Mouse (Mus musculus) adrenal gland, postnatal 25 days (tissue): Measurements from ENCODE around the gene Arg1. TPM values are rescaled to one million over a fixed set of nuclear protein-coding genes. Genes with fewer than 3 reads are reported as not detected.

Source experiments
- DNase-seq: peaks from one replicate; pipeline ENCODE4 v3.0.0; 2021; ENCODE audit warnings: mixed read lengths
- long read RNA-seq: library from polyadenylated mRNA; stranded (forward); transcript quantifications from one replicate; pipeline ENCODE4 v2.0.0, GENCODE M21; 2021
- total RNA-seq: library from RNA; stranded (reverse); gene quantifications from 2 replicates; pipeline ENCODE4 v1.2.3, GENCODE M21; 2021

The Arg1 gene
- 9.6 TPM in 1 of 2 replicates, not detected in the other for total RNA-seq
- long read RNA-seq, transcript Arg1-203 (2 exons, 702 nt), result minor isoform, 5 of 1,640 reads
- long read RNA-seq, transcript Arg1-201 (8 exons, 1,477 nt), result major isoform, 1,586 of 1,640 reads
- long read RNA-seq, partial matches to known transcripts, result 15 of 1,640 reads
- long read RNA-seq, other reads (novel, unspliced or antisense), result 33 of 1,640 reads

DNA sequence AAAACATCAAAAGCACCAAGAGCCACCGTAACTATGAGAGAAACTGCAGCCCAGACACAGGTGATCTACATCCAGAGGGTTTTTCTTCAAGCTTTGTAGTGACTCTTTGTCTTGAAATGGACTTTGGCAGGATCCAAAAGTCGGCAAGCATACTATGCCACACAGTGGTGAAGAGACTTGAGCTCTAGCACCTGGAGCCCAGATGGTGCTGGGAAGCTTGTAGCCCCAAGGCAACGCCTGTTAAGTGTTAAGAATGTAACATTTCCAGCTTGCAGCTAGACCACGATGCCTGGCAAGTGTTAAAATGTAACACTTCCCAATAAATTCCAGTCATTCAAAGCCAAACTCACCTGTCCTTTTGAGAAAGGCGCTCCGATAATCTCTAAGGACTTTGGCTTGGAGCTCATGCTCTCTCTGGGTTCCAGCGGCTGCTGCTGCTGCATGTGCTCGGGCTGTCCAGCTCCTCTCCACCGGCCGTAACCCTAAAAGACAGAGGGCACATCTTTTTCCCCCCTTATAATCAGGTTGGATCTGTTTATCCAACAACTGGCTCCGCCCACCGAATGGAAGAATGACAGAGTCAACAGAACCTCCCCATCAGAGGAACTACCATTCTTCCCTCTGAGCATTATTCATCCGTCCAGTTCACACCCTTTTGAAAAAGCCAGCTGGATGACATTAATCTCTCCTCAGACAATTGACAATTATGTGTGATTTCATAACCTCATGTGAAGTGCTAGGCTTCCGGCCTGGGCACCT lies at the start of gene Arg1:
Arg1 (minus strand) TSS at position 523 of the 759 bp plus-strand sequence.
- DNase-seq, result no peak

DNA sequence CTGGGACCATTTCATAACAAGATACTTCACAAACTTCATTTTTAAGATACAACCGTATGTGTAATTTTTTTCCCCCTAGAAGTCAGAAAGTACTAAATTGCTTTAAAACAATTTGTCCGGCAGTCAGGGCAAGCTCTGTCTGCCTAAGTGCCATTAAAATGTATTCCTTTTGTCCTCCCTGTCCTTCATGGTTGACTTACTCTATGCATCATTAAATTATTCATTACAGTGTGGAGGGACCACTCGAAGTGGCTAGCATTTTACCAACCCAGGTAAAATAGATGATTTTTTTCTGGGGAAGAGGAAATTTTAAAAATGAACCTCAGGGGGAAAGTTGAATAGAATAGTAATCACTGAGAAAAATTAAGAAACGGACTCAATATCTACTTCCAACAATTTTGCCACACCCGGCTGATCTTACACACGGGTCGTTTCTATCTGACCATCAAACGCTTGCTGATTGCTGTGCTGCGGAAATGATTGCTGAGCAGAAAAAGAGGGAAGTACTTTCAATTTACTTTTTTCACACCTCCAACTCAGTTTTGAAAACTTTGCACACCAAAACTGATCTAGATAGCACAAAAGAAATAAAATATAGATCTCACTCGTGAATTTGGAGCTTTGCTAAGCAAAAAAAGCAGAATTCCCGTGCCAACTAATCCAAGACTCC lies 46.7 kb upstream of the Arg1 start:
- DNase-seq, result no peak

DNA sequence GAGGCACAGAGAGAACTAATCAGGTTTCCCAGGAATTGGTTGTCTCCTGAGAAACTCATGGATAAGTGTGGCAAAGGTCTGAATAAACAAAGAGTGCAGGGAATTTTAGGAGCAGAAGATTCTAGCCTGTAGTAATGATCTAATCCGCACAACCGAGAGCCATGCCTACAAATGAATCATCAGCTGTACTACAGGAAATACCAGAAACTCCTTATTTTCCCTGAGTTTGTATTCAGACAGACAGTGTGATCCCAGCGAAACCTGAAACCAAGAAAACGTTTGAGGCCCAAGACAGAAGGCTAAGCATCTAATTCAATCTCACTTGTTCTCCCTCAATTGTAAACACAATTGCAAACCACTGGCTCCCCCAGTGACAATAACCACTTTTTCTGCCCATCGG lies 46.1 kb upstream of the Arg1 start:
- no peak for DNase-seq

DNA sequence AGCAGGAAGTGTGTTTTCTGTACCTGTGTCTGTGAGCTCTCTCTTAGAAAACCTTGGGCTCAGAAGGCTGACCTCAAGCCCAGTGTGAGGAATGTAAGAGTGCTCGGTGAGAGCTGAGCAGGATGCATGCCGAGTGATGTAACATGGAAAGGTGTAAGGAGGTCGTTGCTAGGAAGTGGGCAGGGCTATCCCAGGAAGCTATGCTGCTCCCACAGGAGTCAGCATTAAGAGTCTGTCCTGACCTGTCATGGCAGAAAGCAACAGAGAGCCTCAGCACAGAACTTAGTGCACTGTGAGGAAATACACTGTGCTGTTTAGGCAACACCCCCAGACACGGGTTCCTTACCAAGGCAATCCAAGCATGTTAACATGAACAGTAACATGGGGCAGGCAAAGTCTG lies 45.6 kb upstream of the Arg1 start:
- no peak for DNase-seq

DNA sequence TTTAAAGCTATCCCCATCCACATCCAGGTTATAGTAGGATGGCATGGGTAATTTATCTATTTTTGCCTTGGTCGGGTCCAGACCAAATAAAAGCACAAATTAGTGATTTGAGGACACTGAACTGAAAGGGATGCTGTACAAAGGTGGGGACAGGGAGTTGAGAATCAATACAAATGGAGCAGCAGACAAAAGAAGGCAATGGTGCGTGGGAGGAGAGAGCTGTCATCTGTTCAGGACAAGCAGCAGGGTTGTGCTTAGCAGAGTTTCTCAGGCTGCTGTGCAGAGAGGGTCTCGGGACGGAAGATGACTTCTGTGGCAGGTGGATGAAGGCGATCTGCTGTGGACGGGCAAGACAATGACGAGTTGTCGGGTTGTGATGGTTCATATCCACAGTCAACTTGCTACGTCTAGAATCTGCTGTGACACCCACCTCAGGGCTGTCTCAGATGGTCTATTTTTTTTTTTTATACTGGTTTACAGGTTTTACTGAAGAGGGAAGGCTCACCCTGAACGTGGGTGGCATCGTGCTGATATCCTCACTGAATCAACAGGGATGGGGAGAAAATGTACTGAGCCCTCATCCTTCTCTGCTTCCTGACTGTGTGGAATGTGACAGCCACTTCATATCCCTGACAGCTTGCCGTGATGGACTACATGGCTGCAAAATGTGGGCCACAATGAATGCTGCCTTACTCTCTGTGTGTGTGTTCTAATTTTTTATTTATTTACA lies 38.7 kb upstream of the Arg1 start:
- DNase-seq, result no peak

DNA sequence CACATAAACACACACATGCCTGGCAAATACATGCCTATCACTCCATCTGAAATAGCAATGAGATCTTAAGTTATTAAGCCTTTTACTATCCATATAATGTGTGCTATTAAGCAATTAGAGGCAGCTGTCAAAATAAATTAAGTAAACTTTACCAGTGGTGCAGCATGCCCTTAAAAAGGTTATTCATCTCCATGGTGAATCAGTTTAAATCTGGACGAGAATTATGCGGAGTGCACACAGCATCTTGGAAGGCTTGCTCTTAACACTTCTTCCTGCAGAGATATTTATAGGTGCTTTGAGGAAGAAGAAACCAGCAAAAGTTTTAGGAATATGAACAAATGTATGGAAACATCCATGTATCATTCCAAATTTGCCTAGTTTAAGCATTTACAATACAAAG lies 34.6 kb upstream of the Arg1 start:
- no peak for DNase-seq

DNA sequence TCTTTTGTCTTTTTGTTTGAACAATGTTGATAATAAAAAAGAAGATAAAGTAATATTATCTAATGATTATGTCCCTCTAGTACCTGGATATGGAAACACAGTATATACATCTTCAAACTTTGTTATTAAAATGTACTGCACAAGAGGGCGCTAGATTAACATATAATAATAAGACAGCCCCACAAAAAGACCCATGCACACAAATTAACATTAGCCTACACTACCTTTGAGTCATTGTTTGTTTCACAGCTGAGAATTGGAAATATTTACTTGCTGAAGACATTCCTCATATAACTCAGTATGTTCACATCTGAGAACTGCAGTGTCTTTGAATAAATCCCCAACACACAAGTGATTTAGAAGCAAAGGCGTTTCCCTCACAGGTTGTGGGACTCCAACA lies 33.8 kb upstream of the Arg1 start:
- DNase-seq, result no peak

DNA sequence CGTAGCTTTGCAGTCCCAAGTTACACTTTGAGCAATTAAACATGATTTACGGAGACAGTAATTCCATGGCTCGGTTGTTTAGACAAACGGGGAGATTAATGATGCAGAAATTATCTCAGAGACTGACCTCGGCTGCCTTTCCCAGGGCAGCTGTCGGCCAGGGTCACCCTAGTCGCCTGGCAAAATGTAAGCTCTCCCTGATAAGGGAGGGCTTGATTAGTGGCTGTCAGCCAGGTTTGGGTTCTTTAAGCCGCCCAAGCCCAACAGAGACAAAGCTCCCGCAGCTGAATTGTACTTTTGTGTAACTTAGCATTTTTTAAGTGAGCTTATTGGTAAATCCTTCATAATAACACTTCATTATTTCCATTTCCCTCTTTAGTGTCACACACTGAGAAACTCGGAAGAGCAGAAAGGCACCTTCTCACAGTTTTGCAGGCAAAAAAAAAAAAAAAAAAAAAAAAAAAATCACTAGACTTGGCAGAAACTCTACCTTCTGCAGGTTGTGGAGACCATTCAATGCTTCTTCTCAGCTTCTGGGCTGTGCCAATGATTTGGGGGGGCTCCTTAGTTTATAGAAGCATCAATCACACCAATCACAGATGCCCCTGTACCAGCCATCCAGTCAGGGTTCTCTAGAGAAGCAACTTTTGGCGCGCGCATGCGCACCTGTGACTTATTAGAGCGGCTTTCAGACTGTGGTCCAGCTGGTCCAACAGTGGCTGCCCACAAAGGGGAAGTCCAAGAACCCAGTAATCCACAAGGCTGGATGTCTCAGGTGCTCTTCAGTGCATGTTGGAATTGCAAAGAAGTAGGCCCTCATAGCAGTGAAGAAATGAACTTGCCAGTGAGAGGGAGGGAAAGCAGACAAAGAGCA lies 32.0 kb upstream of the Arg1 start:
- peak; percentile 43 for DNase-seq

DNA sequence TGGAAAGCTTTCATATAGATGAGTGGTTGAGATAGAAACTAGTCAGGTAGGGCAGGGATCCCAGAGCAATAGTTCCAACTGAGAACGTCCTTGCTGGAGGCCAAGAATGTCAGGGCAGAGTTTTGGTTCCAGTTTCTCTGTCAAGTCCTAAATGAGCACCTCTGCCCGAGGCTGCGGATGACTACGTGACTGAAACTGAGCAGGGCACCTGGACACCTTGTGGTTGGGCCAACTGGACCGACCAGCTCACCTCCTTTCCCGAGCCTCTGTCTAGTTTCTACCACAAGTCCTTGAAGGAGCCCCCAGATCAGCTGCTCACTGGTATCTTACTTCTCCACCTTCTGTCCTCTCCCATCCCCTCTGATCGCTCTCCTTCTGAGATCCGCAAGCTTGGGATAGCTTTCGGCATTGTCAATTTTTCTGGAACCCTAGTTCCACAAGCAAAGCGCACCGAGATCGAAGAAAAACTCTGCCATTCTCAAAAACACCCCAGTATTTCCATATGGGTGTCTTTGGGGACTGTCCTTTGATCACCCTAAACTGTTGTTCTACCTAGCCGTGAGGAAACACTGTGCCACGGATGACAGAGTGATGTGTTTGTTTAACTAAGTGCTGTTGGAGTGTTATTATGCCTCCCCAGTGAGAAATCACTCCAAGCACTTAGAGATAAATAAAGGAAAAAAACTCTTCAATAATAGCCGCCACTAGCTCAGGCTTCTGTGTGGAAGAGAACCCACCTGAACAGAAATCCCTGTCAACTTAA lies 31.2 kb upstream of the Arg1 start:
- DNase-seq, result peak; percentile 5

DNA sequence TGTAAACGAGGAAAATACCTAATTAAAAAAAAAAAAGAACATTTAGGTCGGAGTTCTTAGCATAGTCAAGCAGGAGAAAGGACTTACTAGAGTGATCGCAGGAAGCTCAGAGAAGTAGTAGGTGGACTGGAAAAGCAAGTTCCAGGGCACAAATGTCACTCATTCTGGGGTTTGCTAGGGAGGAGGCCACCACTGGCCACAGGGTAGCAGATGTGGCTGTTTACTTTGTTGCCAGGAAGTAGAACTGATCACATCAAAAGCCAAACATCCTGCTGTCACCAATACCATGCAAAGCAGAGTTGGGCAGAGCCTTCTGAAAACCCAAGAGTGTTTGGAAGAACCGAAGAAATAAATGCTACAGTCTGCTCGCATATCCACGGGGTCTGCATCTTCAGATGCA lies 26.6 kb upstream of the Arg1 start:
- no peak for DNase-seq

DNA sequence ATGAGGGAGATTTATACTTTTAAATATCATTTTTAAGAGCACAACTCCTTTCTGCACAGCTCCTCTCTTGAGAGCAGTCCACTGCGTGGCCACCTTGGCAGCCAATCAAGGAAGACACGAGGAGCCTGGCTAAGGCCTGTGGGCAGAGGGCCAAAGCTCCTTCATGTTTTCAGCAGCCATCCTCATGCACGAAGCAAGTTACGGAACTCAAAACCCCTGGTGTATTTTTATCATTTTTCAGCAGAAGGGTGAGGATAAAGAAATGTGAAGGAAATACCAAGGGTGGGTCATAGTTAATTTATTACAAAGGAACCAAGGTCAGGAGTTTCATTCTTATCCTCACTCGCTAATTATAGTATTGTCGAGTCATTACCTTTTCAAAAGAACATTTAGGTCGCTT lies 25.3 kb upstream of the Arg1 start:
- peak; percentile 47 for DNase-seq

DNA sequence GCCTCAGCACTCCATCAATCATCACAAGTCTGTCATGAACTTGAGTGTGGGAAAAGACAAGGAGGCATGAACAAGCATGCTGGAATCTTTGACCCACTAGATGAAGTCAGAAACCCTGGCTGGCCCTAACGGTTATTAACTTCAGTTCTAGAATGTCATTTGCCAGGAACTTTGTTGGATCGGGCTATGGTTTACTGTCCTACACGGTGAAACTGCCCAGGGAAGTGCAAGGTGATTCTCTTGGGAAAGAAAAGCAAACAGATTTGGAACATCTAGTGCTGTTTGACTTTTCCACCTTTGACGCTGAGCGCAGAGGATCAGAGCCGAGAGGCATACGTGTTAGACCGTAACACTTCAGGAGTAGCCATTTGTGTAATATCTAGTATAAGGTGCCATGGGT lies 24.3 kb upstream of the Arg1 start:
- DNase-seq, result no peak

DNA sequence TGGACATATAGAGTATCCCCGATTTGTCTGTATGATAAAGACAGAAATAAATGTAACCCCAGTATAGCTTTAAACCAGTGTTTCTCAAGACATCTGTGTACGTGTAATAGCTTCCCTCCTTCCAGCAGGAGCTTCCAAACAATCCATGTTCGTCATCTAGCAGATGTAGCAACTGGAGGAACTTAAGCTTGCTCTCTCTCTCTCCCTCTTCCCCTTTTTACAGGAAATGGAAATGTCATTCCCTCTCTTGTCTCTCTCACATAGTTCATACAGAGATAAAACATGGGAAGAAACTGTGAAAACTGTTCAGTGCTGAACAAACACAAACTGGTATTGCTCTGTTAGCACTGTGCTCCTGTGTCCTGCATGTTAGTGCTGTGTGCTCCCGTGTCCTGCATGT lies 22.9 kb upstream of the Arg1 start:
- DNase-seq, result no peak

DNA sequence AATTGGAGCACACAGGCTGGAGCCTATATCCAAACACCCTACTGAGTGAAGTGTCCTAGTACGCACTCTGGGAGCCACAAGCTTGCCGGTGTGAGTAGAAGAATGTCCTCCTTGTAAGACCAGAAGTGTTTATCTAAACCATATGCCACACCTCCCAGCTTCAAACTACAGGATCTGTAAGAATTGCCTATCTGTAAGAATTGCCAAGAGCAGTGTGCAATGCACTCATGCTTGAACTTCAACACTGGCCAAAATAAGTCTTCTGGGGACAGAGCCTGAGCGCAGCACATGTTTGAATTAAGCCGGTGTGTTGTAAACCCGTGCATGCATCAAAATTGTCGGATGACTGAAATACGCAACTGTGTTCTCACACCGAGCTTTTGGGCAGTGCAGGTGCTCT lies 21.0 kb upstream of the Arg1 start:
- DNase-seq, result no peak

DNA sequence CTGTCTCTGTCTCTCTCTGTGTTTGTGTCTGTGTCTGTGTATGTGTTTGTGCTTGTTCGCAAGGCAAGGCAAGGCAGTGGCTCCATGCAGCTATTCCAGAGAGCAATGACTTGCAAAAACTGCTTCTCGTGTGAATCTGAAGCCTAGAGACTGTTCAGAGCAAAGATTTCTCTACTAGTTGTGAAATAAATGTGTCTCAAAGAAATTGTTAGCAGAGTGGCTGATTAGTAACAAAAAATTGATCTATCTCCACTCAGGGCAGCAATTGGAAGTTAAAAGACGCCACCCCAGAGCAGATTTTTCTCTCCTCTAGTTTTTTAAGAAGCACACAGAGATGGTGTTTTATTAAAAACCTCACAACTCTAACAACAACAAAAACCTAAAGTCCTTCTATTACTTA lies 20.6 kb upstream of the Arg1 start:
- DNase-seq, result no peak

DNA sequence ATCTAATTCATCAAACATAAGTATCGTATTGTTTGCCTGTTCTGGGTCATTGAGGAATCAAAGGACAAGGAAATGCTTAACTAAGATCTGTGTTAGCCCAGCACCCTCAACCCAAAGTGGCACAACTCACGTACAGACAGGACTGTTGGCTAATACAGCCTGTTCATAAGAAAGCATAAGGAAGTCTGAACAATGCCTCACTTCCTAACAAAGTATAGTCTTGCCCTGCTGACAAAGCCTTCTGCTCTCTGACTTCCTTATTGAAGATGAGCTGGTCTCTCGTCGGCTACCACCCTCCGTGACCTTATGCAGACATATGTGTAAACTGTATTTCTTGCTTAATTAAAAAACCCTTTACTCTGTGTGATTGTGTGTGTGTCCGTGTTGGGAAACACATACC lies 2.9 kb upstream of the Arg1 start:
- DNase-seq, result no peak

DNA sequence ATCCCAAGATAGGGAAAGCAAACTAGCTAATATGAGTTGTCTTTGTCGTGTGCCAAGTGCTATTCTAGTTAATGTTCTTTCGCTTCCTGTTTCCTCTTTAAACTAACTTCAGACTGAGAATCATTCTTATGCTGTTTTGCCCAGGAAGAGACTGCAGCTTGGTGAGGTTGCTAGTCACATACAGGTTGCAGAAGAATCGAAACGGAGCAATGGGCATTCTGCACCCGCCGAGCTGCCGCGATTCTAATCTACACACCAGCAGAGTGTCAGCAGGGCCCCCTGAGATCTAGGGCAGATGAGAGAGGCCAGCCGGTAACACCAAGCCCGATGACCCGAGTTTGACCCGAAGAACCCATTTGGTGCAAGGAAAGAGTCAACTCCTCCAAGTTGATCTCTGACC lies 788 bp upstream of the Arg1 start:
- DNase-seq, result no peak

DNA sequence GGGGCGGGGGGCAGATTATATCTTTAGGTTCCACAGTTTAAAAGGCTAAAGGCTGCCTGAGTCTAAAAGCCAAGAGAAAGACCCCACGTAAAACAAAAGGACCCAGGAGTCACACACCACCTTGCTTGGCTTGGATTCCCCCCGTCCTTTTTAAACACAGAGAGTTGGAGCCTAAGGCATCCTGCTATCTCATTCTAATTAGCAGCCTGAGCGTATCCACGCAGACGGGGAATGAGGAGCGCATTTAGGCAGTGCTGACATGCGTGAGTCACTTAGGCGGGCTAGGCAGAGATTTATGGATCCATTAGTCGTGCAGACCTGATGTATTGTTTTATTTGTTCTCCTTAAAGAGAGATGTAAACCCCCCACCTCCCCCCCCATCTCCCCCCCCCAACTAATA lies 904 bp downstream of the Arg1 start:
- no peak for DNase-seq

DNA sequence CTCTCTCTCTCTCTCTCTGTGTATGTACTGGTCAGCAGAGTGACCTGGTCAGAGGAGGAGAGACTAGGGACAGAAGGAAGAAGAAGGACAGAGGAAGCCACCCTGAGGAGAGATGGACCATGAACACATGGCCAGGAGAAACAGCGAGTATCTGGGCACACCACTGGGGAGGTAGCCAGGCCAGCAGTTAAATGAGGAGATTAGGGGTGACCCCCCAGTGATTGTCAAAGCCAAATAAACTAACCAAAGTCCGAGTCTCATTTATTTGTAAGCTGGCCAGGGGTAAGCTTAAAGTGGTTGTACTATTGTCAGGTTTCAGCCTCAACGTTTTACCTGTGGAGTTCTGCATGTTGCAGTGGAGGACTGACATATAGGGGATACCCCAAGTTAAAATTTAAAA lies 3.0 kb downstream of the Arg1 start:
- no peak for DNase-seq

DNA sequence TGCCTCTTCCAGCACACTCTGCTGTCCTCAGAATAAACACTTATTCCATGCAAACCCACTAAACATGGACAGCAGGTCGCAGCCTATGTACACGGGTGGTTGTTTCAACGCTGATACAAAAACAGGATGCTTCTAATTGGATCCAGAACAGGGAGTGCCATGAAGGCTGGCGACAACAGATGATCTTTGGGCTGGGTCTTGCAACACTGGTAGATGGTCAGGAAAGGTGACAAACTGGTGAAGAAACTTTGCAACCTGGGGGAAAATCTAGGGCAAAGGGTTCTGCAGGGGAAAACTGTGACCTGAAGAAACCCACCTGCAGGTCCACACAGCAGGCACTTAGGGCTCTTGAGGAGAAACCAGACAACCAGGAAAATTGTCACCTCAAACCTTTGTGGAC lies 4.3 kb downstream of the Arg1 start:
- DNase-seq, result no peak

DNA sequence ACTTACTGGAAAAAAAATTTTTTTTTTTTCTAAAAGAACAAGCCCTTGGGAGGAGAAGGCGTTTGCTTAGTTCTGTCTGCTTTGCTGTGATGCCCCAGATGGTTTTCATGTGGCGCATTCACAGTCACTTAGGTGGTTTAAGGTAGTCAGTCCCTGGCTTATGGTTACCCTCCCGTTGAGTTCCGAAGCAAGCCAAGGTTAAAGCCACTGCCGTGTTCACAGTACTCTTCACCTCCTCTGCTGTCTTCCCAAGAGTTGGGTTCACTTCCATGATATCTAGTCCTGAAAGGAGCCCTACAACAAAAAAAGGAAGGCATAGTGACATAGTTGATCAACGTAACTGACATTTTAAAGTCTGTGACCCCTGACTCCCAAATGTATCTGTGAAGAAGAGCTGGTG lies 11.8 kb downstream of the Arg1 start:
- no peak for DNase-seq
